Mouse (Mus musculus): ENCODE data around the gene Ppil1.

- no peak for TF ChIP-seq POLR2A (IDR thresholded peaks at IDR 0.05; ENCODE audit: insufficient read length, low read depth)
- no peak for TF ChIP-seq MYOG (IDR thresholded peaks at IDR 0.05; ENCODE audit: control insufficient read depth in 1 of 3, insufficient read depth in 1 of 3, insufficient read length in 2 of 3, low read depth in 2 of 3)
- no peak for TF ChIP-seq USF1 (IDR thresholded peaks at IDR 0.05; ENCODE audit: low read depth)
- TF ChIP-seq CEBPB (IDR thresholded peaks at IDR 0.05; ENCODE audit: insufficient read depth, poor library complexity, severe bottlenecking), result no peak
- no peak for TF ChIP-seq E2F4 (IDR thresholded peaks at IDR 0.05; ENCODE audit: insufficient read depth)
Measured at GRCm38 (mm10) chr17:29305871-29306270, 41.9 kb upstream of the Ppil1 start.

Data from myocyte (in vitro differentiated cells).